Mouse (Mus musculus): ENCODE data around the gene Psmd9.

The Psmd9 gene

DNA sequence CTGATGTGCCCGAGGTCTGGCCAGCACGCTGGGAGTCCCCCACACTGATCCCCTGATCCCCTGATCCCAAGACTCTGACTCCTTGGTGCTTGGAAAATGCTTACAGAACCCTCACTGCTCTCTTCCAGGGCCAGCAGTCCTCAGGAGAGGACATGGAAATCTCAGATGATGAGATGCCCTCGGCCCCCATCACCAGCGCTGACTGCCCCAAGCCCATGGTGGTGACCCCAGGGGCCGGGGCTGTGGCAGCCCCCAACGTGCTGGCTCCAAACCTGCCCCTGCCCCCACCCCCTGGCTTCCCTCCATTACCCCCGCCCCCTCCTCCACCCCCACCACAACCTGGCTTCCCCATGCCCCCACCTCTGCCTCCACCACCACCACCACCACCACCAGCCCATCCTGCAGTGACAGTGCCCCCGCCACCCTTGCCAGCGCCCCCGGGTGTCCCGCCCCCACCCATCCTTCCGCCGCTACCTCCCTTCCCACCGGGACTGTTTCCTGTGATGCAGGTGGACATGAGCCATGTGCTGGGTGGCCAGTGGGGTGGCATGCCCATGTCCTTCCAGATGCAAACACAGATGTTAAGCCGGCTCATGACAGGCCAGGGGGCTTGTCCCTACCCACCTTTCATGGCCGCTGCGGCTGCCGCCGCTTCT, 17.4 kb upstream of the Psmd9 start:
- no peak for DNase-seq

DNA sequence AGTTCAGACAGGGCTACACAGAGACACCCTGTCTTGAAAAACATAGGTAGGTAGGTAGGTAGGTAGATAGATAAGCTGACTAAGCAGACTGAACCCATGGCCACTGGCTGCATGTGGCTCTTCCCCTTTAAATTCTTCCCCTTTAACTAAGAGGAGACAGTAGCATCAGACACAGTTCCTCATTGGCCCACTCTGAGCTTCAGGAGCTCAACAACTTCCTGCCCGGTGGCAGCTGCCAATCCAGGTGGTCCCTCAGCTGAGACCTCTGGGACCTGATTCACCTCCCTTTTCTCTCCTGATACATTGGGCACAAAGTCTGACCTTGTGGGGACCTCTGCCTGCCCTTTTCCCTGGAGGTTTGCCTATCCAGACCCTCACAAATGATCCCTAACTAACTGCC, 16.3 kb upstream of the Psmd9 start:
- DNase-seq: no peak

DNA sequence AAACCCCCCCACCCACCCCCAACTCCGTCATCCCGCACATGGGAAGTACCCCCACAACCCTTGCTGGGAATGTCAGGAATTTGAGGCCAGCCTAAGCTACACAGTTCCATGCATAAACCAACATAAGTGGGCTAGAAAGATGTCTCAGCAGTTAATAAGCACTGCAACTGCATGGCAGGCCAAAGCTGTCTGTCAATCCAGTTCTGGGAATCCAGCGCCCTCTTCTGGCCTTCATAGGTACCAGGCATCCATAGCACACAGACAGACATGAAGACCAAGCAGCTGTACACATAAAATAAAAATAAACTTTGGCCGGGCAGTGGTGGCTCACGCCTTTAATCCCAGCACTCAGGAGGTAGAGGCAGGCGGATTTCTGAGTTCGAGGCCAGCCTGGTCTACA, 13.8 kb upstream of the Psmd9 start:
- DNase-seq: no peak

DNA sequence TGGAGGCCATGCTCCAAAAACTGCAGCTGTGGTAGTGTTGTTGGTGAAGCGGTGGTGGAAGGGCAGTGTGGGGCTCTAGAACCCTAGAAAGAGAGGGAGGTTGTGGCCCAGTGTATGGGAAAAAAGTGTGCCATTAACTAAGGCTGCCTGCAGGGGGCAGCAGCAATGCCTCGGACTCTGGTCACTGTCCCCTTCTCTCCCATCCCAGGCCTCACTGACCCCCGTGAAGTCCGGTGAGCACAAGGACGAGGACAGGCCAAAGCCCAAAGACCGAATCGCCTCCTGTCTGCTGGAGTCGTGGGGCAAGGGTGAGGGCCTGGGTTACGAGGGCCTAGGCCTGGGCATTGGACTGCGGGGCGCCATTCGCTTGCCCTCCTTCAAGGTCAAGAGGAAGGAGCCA, 12.4 kb upstream of the Psmd9 start:
- DNase-seq: no peak

DNA sequence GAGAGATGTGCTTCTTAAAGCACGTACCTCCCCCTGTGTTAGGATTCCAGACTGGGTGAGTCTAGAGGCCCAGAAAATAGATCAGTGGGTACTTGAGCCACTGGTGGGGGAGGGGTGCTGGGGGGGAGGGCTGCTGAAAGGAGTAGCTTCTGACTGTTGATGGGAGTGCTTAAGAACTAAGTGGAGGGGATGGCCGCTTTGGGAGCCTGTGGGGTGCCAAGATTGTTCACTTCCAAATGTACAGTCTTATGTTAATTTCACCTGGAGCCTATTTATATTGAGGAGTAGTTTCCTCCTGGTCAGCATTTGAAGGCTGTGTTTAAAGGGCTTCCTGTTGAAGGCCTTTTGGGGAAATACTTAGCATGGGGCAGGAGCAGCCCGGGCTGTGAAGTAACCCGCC, 11.2 kb upstream of the Psmd9 start:
- no peak for DNase-seq

DNA sequence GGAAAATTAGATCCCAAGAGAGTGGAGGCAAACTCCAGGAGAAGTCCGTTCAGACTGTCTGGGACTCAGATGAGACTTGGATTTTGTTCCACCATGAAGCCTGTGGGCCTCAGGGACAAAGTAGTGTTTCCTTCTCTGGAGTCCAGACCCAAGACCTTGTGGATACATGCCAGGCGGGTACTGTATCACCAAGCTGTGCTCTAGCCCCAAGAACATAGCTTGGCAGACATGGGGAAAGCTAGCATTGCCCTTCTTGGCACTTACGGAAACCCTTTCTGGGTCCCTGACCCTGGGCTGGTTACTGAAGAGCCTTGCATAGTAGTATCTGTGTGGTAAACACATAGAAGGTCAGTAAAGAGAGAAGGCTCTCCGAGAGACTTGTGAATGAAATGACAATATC, 9.8 kb upstream of the Psmd9 start:
- DNase-seq: no peak

DNA sequence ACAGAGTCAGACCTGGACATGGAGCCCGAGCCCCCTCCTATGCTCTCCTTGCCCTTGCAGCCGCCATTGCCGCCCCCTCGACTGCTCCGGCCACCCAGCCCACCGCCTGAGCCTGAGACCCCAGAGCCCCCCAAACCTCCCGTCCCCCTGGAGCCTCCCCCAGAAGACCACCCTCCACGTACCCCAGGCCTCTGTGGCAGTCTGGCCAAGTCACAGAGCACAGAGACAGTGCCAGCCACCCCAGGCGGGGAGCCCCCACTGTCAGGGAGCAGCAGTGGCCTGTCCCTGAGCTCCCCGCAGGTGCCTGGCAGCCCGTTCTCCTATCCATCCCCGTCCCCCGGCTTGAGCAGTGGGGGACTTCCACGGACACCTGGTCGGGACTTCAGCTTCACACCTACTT, 9.3 kb upstream of the Psmd9 start:
- no peak for DNase-seq

DNA sequence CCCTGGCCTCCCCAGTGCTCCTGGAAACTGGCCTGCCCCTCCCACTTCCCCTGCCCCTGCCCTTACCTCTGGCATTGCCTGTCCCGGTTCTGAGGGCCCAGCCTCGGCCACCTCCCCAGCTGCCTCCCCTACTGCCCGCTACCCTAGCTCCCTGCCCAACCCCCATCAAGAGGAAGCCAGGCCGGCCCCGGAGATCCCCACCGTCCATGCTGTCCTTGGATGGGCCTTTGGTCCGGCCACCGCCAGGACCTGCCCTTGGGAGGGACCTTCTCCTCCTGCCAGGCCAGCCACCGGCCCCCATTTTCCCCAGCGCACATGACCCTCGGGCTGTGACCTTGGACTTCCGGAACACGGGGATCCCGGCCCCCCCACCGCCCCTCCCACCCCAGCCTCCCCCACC, 8.9 kb upstream of the Psmd9 start:
- no peak for DNase-seq

DNA sequence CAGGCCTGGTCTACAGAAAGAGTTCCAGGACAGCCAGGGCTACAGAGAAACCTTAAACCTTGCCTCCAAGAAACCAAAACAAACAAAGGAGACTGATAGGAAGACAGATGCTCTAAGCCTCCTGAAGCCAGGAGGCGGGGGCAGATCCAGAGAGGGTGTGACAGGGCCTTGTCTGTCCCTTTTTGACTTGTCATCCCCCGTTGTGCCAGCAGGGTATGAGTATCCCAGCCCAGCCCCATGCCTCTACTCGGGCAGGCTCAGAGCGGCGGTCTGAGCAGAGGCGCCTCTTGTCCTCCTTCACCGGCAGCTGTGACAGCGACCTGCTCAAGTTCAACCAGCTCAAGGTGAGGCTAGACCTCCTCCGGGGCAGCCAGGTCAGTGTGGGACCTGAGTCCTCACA, 6.3 kb upstream of the Psmd9 start:
- no peak for DNase-seq

DNA sequence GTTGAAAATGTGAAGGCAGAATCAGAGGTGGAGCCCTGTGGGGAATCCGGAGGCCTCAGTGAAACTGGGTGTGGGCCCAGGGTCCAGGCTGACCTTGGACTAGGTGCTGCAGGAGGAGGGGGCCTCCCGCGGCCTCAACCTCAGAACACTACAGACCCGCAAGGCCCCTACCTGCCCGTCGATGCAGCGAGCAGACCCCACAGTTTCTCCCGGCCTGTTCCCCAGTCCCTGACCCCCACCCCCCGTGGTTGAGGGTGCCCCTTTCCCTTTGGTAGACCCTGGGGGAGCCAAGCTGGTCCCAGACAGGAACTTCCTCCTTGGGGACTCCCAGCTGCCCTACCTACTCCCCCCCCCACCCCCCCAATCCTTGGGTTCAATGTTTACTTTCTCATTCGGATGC, 2.8 kb upstream of the Psmd9 start:
- no peak for DNase-seq

DNA sequence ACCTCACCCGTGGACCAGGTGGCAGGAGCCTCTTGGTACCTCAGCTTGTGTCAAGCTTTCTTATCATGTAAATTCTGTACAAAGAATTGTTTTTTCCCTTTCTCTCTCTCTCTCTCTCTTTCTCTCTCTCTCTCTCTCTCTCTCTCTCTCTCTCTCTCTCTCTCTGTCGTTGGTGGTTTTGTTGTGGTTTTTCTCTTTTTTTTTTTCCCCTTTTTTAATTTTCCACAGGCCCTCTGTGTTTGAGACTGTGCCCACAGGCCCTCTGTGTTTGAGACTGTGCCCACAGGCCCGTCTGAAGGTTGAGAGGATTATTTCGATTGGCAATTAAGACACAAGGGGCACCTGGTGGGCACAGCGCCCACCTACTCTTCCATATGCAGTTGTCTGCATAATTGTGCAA, 1.6 kb upstream of the Psmd9 start:
- no peak for DNase-seq

DNA sequence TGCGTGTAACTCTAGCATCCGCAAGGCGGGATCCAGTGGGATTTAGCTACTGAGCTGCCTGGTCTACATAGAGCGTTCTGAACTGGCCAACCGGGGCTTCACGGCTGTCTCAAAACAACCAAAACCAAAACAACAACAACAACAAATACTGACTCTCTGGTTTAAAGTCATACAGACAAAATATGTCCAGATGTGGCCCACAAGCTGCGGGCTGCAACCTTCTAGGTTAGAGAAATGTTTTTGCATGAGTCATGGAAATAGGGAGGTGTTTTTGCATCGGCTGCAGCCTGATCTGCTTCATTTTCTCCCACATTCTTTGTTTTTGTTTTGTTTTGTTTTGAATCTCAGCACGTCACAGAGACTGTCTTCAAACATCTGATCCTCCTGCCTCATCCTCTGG, 1.2 kb downstream of the Psmd9 start:
- DNase-seq: no peak

DNA sequence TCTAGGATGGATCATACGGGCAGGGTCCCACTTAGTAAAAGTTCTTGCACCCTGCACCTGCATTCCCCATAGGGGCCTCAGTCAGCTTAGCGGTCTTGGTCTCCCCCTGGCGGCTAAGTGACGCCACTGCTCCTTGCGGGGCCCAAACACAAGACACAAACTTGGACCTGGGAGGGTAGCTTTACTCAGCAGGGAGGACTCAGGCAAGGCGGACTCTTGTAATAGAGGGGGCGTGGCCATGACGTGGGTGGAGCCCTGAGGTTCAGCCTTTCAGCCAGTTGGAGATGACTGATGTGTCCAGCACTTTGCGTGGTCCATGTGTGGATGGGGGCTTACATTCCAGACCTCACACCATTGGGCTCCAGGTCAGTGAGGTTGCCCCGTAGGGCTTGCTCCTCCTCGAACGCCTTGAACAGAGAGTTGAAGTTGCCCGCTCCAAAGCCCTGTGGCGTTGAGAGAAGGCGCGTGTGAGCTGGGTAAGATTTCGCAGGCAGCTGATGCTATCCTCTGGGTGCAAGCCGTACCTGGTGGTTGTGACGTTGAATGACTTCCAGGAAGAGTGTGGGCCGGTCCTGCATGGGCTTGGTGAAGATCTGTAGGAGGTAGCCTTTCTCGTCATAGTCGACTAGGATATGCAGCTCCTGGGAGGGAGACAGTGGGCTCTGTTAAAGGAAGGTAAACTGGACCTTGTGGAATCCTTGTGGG, 2.6 kb downstream of the Psmd9 start:
- peak; percentile 79 for DNase-seq

DNA sequence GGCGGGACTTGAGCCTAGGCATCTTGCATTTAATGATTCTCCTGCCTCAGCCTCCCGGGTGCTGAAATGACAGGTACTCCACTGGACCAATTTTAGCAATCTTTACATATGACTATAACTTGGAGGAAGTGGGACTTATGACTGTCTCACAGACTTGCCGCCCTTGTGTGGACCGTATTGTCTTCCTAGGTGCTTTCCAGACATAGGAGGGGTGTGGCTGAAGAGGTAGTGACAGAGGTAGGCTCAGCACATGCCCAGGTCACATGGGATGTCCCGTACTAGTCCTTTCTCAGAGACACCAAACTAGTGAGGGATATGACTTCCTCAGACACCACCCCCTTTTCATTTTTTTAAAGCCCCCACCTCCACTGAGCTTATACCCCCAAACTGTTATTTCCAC, 9.6 kb downstream of the Psmd9 start:
- DNase-seq: no peak

DNA sequence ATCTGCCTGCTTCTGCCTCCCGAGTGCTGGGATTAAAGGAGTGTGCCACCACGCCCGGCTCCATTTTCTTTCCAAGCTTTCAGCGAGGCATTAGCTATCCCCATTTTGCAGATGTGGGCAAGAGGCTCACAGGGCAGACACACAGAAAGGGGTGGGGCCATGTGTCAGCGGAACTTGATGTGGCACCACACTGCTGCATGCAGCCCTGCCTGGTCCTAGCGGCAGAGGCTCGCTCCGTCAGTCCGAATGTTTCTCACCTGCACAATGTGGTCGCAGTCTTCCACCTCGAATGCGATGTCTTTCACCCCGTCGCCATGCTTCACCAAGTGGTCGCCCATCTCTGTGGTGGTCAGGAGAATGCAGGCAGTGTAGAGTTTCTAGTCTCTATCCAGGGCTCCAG, 11.2 kb downstream of the Psmd9 start:
- no peak for DNase-seq

DNA sequence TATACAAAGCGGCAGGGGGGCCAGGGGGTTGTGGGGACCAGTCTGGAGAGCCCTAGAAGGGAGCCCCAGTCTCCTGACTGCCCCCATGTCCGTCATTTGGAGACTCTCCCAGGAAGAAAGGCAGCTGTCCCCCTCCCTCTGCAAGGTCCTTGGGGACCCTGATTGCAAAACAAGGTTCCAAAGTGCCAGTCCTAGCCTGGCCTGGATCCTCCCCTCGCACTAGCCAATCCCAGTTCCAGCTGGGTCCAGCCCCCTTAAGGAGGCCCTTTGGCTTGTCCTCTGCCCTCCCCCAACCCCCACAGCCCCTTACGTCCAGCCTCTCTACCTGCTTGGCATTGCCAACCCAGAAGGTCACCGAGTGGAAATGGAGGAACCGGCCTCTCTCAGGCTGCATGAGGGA, 12.3 kb downstream of the Psmd9 start:
- no peak for DNase-seq

DNA sequence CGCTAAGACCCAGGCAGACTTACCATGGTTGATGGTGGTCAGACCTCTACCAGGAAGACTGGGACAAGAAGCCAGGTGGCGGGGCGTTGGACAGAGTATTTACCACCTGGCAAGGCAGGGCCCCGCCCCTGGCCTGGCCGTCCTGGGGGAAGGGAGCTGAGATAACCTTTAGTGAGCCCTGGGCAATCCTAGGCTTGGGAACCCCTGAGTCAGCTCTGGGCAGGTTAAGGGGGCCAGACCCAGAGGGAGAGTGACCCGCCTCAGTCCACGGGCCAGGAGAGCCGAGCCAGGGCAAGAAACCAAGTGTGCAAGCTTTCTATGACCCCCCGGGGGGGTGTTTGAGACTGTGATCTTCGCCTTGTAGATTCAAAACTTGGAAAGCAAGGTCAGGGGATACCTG, 13.4 kb downstream of the Psmd9 start, which contains the start of gene Hpd:
TSS of gene Hpd (minus strand) at position 77 of the 400 bp plus-strand sequence.
- no peak for DNase-seq

DNA sequence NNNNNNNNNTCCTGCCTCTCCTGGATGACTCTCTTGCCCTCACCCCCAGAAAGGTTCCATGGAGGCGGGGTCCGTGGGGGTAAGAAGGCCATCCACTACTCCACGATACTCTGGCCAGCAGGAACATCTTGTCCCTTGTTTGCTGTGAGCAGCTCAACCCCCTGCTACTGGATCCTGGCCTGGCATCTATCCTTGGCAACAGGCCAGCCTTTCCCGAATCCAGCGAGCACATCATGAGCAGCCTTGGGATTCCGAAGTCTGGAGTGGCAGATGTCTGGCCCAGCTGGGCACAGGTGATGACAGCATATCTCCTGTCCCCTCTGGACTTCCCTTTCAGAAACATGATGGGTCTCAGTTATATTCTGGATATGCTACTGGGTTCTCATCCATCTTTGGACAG, 16.8 kb downstream of the Psmd9 start:
- no peak for DNase-seq

DNA sequence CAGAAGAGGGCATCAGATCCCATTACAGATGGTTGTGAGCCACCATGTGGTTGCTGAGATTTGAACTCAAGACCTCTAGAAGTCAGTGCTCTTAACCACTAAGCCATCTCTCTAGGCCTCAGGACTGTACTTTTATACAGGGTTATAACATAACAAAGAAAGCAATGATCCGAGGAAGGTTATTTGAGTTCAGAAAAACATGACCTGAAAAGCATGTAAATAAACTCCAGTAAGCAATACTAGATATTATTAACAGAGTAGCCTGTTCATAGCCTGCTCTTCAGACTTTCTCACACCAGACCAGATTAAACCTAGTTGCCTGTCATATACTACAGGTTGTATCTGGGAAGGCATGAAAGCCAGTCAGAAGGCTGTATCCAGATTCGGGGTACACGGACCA, 18.1 kb downstream of the Psmd9 start:
- no peak for DNase-seq

DNA sequence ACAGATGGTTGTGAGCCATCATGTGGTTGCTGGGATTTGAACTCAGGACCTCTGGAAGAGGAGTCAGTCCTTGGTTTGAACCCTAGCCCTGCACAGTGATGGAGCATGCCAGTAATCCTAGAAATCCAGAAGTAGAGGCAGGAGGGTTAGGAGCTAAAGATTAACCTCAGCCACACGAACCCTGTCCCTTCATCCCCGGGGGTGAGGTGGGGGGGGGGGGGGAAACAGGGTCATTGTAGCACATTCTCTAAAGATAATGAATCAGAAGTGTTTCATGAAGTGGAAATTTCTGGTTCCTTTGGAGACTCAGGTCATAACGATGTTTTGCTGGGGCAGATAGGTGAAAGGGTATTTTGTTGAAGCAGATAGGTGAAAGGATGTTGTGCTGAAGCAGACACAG, 21.7 kb downstream of the Psmd9 start:
- DNase-seq: no peak

DNA sequence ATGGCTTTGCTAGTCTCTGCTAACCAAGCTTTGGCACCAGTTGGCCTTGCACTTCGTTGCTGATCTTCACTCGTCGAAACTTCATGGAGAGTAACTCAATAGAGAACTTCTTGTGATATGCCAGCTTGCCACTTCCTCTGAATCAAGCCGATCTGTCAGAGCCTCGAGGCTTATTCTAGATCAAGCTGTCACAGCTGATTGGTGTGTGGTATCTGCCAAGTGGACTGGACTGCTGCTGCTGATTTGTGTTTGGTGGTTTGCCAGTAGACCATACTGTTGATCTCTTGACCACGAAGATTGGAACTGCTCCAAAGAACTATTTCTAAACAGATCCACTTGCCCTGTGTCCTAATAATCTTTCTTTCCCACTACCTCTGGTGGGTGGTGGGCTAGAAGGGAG, 22.2 kb downstream of the Psmd9 start:
- DNase-seq: no peak

DNA sequence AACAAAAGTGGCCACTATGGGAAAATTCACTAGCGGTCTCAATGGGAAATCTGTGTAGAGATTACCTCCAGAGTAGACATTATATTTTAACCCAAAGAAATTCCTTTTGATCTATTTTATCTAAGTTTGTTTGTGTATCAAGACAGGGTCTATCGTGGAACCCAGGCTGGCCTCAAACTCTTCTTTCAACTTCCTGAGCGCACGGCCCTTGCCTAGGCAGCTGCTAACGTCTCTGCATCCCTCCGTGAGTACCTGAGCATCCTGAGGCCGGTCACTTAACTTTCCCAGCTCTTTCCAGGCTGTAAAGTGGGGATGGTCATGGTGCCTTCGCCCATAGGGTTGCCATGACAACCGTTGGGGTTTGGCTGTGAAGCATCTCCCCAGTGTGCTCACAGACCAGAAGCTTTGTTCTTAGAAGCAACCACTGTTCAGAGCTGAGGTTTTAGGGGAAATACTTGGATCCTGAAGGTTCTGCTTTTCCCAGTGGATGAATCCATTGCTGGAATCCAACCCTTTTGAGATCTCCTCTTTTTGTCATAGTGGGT, 23.5 kb downstream of the Psmd9 start:
- DNase-seq: no peak

DNA sequence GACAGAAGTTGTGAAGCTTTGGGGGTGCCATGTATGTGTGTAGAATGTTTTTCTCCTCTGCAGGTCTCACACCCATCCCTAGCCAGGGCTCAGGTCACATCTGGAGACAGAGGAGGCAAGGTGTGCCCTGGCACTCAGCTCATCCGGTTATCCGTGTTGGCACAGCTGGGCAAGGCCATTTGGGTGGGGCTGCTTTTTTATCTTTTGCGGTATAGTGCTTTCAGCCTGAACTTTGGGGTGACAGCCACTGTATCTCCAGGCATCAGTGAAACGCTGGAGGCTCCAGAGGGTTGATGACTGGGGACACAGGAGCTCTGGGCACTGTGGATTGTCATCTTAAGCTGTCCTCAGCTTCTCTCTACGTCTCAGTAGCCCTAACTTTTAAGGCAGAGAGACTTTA, 24.2 kb downstream of the Psmd9 start:
- DNase-seq: no peak

DNA sequence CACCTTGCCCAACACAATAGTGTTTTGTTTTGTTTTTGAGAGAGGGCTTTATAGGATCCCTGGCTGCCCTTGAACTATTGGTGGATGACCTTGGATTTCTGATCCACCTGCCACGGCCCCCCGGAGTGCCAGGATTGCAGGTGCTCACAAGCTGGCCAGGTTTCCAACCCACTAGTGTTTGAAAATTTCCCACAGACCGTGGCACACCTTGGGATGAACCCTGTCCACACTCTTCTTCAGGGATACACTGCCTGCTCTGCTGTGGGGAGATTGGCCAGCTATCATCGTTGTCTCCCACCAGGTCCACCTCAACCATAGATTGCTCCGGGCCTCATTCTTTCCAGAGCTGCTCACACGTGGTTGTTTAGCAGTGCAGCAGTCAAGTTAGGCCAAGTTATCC, 25.6 kb downstream of the Psmd9 start:
- DNase-seq: no peak

DNA sequence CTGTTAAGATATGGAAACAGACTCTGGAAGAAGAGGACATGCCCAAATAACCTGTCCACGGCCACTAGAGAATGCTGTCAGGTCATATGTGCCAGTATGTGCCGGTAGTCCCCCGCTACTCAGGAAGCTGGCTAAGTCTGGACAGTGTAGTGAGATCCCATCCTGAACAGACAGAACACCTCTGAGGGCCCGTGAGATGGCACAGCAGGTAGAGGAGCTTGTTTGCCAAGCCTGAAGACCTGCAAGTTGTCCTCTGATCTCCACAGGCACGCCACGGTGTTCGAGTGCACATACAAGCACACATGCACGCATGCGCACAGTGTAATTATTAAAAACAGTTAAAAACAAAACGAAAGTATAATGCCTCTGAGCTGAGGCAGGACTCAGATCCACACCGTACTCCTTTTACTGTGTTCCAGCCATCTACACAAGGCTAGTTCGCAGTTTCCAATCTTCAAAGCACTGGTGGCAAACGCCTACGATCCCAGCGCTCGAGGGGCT, 26.3 kb downstream of the Psmd9 start:
- no peak for DNase-seq

Data from right cerebral cortex, adult 18-20 months (tissue).